Comparison of ENCODE assay signal across 16 mouse cellular contexts in genomic region chr9:103471784-103472183, GRCm38 (mm10). TPM values are rescaled to one million over a fixed set of nuclear protein-coding genes. Genes with fewer than 3 reads are reported as not detected.
DNase-seq lines count a peak whose midpoint lies in the region; ATAC-seq lines count a peak whose summit lies in the region.
"Had no signal": no experiment of that assay in that cellular context is flagged by ENCODE, and none has a peak within 500 bp of the region (broad histone marks: within the 10 kb centered on the region; RNA-seq: fewer than 3 reads in every experiment).

No protein-coding gene starts in this region.

- H3K36me3 ChIP-seq in heart, embryonic 16.5 days (ENCODE audit: control insufficient read depth, insufficient read depth), result no peaks in the 10 kb centered on the region
- H3K36me3 ChIP-seq in midbrain, embryonic 13.5 days, result no peaks in the 10 kb centered on the region
- no peaks in the 10 kb centered on the region for H3K36me3 ChIP-seq in midbrain, embryonic 10.5 days
- H3K36me3 ChIP-seq in intestine, embryonic 16.5 days (ENCODE audit: control insufficient read depth, insufficient read depth, low read length), result no peaks in the 10 kb centered on the region
- no peaks in the 10 kb centered on the region for H3K36me3 ChIP-seq in forebrain, embryonic 15.5 days
- H3K36me3 ChIP-seq: G1E; lung, embryonic 15.5 days had no signal

- H3K27ac ChIP-seq in heart, embryonic 16.5 days (ENCODE audit: low read length), result no peak overlapping the region
- peak overlapping the region; percentile 7; the same call in 1 of the 2 replicates for H3K27ac ChIP-seq in midbrain, embryonic 13.5 days
- no peak overlapping the region for H3K27ac ChIP-seq in midbrain, embryonic 10.5 days (replicated peaks)
- H3K27ac ChIP-seq in intestine, embryonic 16.5 days (ENCODE audit: low read length), result no peak overlapping the region
- H3K27ac ChIP-seq in forebrain, embryonic 15.5 days (replicated peaks), result no peak overlapping the region
- H3K27ac ChIP-seq: lung, embryonic 15.5 days had no signal

- H3K4me3 ChIP-seq in heart, embryonic 16.5 days (ENCODE audit: low read length), result no peak overlapping the region
- no peak overlapping the region for H3K4me3 ChIP-seq in midbrain, embryonic 13.5 days (replicated peaks)
- no peak overlapping the region for H3K4me3 ChIP-seq in midbrain, embryonic 10.5 days
- no peak overlapping the region for H3K4me3 ChIP-seq in intestine, embryonic 16.5 days (ENCODE audit: low read length)
- no peak overlapping the region for H3K4me3 ChIP-seq in forebrain, embryonic 15.5 days
- H3K4me3 ChIP-seq: erythroblast, embryonic 14.5 days; lung, embryonic 15.5 days had no signal

- 40% methylated on average over 11 of the region's 11 CpGs for WGBS in heart, embryonic 16.5 days
- WGBS in midbrain, embryonic 13.5 days, result 21% methylated on average over 11 of the region's 11 CpGs
- WGBS in midbrain, embryonic 10.5 days, result 44% methylated on average over 11 of the region's 11 CpGs
- 20% methylated on average over 11 of the region's 11 CpGs for WGBS in intestine, embryonic 16.5 days
- WGBS in forebrain, embryonic 15.5 days, result 35% methylated on average over 11 of the region's 11 CpGs

- 0 out of 2 replicates have a peak overlapping the region, but pooled peaks have one; percentile 30 for H3K4me2 ChIP-seq in heart, embryonic 16.5 days (ENCODE audit: low read depth, low read length)
- 0 out of 2 replicates have a peak overlapping the region, but pooled peaks have one; percentile 15 for H3K4me2 ChIP-seq in midbrain, embryonic 13.5 days (replicated peaks)
- H3K4me2 ChIP-seq in intestine, embryonic 16.5 days (ENCODE audit: low read depth, low read length), result peak overlapping the region; percentile 23; the same call in 1 of the 2 replicates
- H3K4me2 ChIP-seq in forebrain, embryonic 15.5 days (replicated peaks), result no peak overlapping the region
- H3K4me2 ChIP-seq: lung, embryonic 15.5 days had no signal

- intact Hi-C loops in heart, postnatal 14 days (cut with DNase I), result no loop called here

- H3K4me1 ChIP-seq in heart, embryonic 16.5 days (ENCODE audit: control insufficient read depth, insufficient read depth, low read length), result peaks cover 11% of the 10 kb centered on the region
- peaks cover 54% of the 10 kb centered on the region for H3K4me1 ChIP-seq in midbrain, embryonic 13.5 days (replicated peaks)
- peaks cover 53% of the 10 kb centered on the region for H3K4me1 ChIP-seq in midbrain, embryonic 10.5 days
- peaks cover 6% of the 10 kb centered on the region; the same call in 1 of the 2 replicates for H3K4me1 ChIP-seq in intestine, embryonic 16.5 days (ENCODE audit: control insufficient read depth, insufficient read depth, low read length)
- H3K4me1 ChIP-seq in forebrain, embryonic 15.5 days, result peaks cover 10% of the 10 kb centered on the region

- no peak for DNase-seq in heart, postnatal 14 days
- DNase-seq in midbrain, embryonic 10.5 days (ENCODE audit: low spot score), result no peak
- no peak for DNase-seq in cerebellum, adult 18-20 months
- no peak for DNase-seq in frontal cortex, postnatal 36 days (ENCODE audit: low spot score in 2 of 2)
- DNase-seq: adrenal gland, postnatal 36 days; B cell, adult 2 months; cerebellum, adult 11 months; right cerebral cortex, adult 18-20 months had no signal

- no peaks in the 10 kb centered on the region for H3K27me3 ChIP-seq in heart, embryonic 16.5 days (ENCODE audit: control insufficient read depth, insufficient read depth, low read length)
- no peaks in the 10 kb centered on the region; the same call in 1 of the 2 replicates for H3K27me3 ChIP-seq in midbrain, embryonic 13.5 days
- H3K27me3 ChIP-seq in midbrain, embryonic 10.5 days (ENCODE audit: low read depth, poor library complexity, severe bottlenecking), result peaks cover 10% of the 10 kb centered on the region; the same call in 1 of the 2 replicates
- no peaks in the 10 kb centered on the region for H3K27me3 ChIP-seq in intestine, embryonic 16.5 days (replicated peaks; ENCODE audit: control insufficient read depth, insufficient read depth, low read length)
- H3K27me3 ChIP-seq in forebrain, embryonic 15.5 days, result no peaks in the 10 kb centered on the region
- H3K27me3 ChIP-seq: lung, embryonic 15.5 days had no signal

- no peak for ATAC-seq in heart, embryonic 16.5 days (replicated peaks; ENCODE audit: extremely low read depth, insufficient read depth, low FRiP score)
- ATAC-seq in midbrain, embryonic 13.5 days, result no peak
- ATAC-seq in intestine, embryonic 16.5 days, result no peak
- no peak for ATAC-seq in forebrain, embryonic 15.5 days (replicated peaks)
- ATAC-seq: inflammation-experienced regulatory T-cells, adult 6 months had no signal

- H3K9ac ChIP-seq in heart, embryonic 16.5 days (ENCODE audit: low read length), result no peak overlapping the region
- no peak overlapping the region for H3K9ac ChIP-seq in midbrain, embryonic 13.5 days (replicated peaks)
- no peak overlapping the region for H3K9ac ChIP-seq in intestine, embryonic 16.5 days (ENCODE audit: low read depth, low read length)
- H3K9ac ChIP-seq in forebrain, embryonic 15.5 days (replicated peaks), result no peak overlapping the region
- H3K9ac ChIP-seq: lung, embryonic 15.5 days had no signal

- no peaks in the 10 kb centered on the region for H3K9me3 ChIP-seq in heart, embryonic 16.5 days (replicated peaks; ENCODE audit: control insufficient read depth, low read length)
- H3K9me3 ChIP-seq in midbrain, embryonic 13.5 days, result no peaks in the 10 kb centered on the region
- H3K9me3 ChIP-seq in midbrain, embryonic 10.5 days (replicated peaks), result no peaks in the 10 kb centered on the region
- no peaks in the 10 kb centered on the region for H3K9me3 ChIP-seq in intestine, embryonic 16.5 days (ENCODE audit: control insufficient read depth, low read length)
- no peaks in the 10 kb centered on the region for H3K9me3 ChIP-seq in forebrain, embryonic 15.5 days
- H3K9me3 ChIP-seq: lung, embryonic 15.5 days had no signal

RNA-seq across cellular contexts. Expression of gene Bfsp2, which starts 8.4 kb away (rescaled TPM):
- 0.76 and 1.1 TPM in 2 replicates for polyA plus RNA-seq in heart, embryonic 16.5 days (2015; fragmentation: Nextera tagmentation; extraction: Ambion mirVana)
- under 1 TPM in 1 of 2 experiments, not detected in 1; 0.65 TPM for total RNA-seq in heart, postnatal 14 days (2021)
- 3.5 and 4.0 TPM in 2 replicates for polyA plus RNA-seq in midbrain, embryonic 13.5 days (2015; fragmentation: Nextera tagmentation; extraction: Ambion mirVana)
- 0.75 and 2.0 TPM in 2 replicates for polyA plus RNA-seq in midbrain, embryonic 10.5 days (2016; fragmentation: Nextera tagmentation; extraction: Ambion mirVana)
- polyA plus RNA-seq in intestine, embryonic 16.5 days (2015; fragmentation: Nextera tagmentation; extraction: Ambion mirVana), result not detected in 2 replicates
- 2.0 and 2.3 TPM in 2 replicates for polyA plus RNA-seq in forebrain, embryonic 15.5 days (2015; fragmentation: Nextera tagmentation; extraction: Ambion mirVana)
- total RNA-seq: adrenal gland, postnatal 36 days; G1E had no signal
- polyA plus RNA-seq: G1E had no signal
